Mouse (Mus musculus): ENCODE measurements around the gene Cnot8. TPM values are rescaled to one million over a fixed set of nuclear protein-coding genes. Genes with fewer than 3 reads are reported as not detected.

The Cnot8 gene
- total RNA-seq, 2 experiments from 2014 or later = 28.5 to 30.6 TPM

GRCm38 (mm10) chr11:58104351-58104791 is 418 bp downstream of the Cnot8 start:
- no peak for DNase-seq

- no peak for DNase-seq
Measured at GRCm38 (mm10) chr11:58107009-58107408, 3.1 kb downstream of the Cnot8 start.

GRCm38 (mm10) chr11:58107664-58108337 is 3.8 kb downstream of the Cnot8 start:
- no peak for DNase-seq

GRCm38 (mm10) chr11:58116560-58116959 is 12.6 kb downstream of the Cnot8 start:
- DNase-seq = no peak

- DNase-seq = no peak
Measured at GRCm38 (mm10) chr11:58117044-58117652, 13.2 kb downstream of the Cnot8 start.

GRCm38 (mm10) chr11:58120655-58121054 is 16.7 kb downstream of the Cnot8 start:
- DNase-seq = no peak

GRCm38 (mm10) chr11:58121351-58121750 is 17.4 kb downstream of the Cnot8 start:
- no peak for DNase-seq

GRCm38 (mm10) chr11:58123711-58124110 is 19.8 kb downstream of the Cnot8 start:
- DNase-seq = no peak

- DNase-seq = no peak
Measured at GRCm38 (mm10) chr11:58125021-58125420, 21.1 kb downstream of the Cnot8 start.

- DNase-seq = peak; percentile 68
Measured at GRCm38 (mm10) chr11:58126397-58127160, 22.6 kb downstream of the Cnot8 start.

GRCm38 (mm10) chr11:58127544-58127943 is 23.6 kb downstream of the Cnot8 start:
- no peak for DNase-seq

- DNase-seq = no peak
Measured at GRCm38 (mm10) chr11:58129302-58129843, 25.4 kb downstream of the Cnot8 start.

- DNase-seq = no peak
Measured at GRCm38 (mm10) chr11:58132026-58132425, 28.1 kb downstream of the Cnot8 start.

- DNase-seq = no peak
Measured at GRCm38 (mm10) chr11:58134869-58135268, 30.9 kb downstream of the Cnot8 start.

GRCm38 (mm10) chr11:58135296-58135695 is 31.3 kb downstream of the Cnot8 start:
- DNase-seq = no peak

- DNase-seq = peak; percentile 32
Measured at GRCm38 (mm10) chr11:58136677-58137076, 32.7 kb downstream of the Cnot8 start.

GRCm38 (mm10) chr11:58138821-58139220 is 34.9 kb downstream of the Cnot8 start:
- no peak for DNase-seq

GRCm38 (mm10) chr11:58139466-58139865 is 35.5 kb downstream of the Cnot8 start:
- no peak for DNase-seq

- DNase-seq = no peak
Measured at GRCm38 (mm10) chr11:58143704-58144426, 39.9 kb downstream of the Cnot8 start.

GRCm38 (mm10) chr11:58146241-58146640 is 42.3 kb downstream of the Cnot8 start:
- DNase-seq = no peak

GRCm38 (mm10) chr11:58155458-58155857 is 51.5 kb downstream of the Cnot8 start:
- no peak for DNase-seq

GRCm38 (mm10) chr11:58156871-58157270 is 52.9 kb downstream of the Cnot8 start:
- no peak for DNase-seq

Data from gastrocnemius, postnatal 25 days (tissue).